Mouse (Mus musculus) heart, adult 2 months (tissue): Measurements from ENCODE around the gene Ccl6.

ENCODE experiments used
- CTCF ChIP-seq: fragments of 200-600 bp; IDR thresholded peaks from 2 replicates; pipeline ENCODE4 v1.8.1; 2022; ENCODE audit warnings: antibody characterized with exemption, mild to moderate bottlenecking, moderate library complexity
- EP300 ChIP-seq: fragments of 200-500 bp; IDR thresholded peaks from 2 replicates; pipeline ENCODE4 v1.6.1; 2011; ENCODE audit warnings: low read depth, low read length, control low read depth; ENCODE audit not compliant: insufficient read depth

DNA sequence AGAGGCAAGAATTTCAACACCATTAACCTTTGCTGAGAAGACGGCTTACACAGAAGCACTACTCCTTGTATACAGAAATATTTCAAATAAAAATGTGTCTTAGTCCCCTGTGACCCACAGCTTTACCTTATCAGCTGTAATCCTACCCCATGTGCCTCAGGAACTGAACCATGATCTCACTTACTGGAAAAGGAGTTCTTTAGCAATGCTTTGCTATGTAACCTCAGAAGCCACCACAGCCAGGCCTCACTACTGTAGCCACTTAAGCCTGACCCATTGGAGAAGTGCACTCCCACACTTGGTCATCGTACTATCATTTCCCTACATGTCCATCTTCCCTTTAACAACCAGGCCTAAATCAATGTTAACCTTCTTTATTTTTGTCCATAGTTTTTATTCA is 7.7 kb upstream of the Ccl6 start:
- TF ChIP-seq CTCF: no peak
- no peak for TF ChIP-seq EP300
